Mouse (Mus musculus): Measurements from ENCODE around the gene Atad1.

- no peak for TF ChIP-seq POLR2A (IDR thresholded peaks at IDR 0.05; ENCODE audit: borderline replicate concordance, low read depth, low read length)
- no peak for TF ChIP-seq CTCF (IDR thresholded peaks at IDR 0.05; ENCODE audit: low read depth, low read length)
These were observed 26.1 kb downstream of the Atad1 start for GRCm38 (mm10) chr19:32713471-32713870.

All from bone marrow macrophage, adult 2 months (primary cell).